Mouse (Mus musculus) ovary, adult 18-20 months (tissue): ENCODE data around the gene Dus4l.
"Not testable (repeated sequence)": the region's sequence is repeated elsewhere in the genome, so short reads cannot be mapped to it uniquely, and the experiment has no call there.

Experiments
- DNase-seq: peaks from one replicate; pipeline ENCODE4 v3.0.0; 2022; ENCODE audit warnings: low spot score, mixed read lengths

The Dus4l gene

DNA sequence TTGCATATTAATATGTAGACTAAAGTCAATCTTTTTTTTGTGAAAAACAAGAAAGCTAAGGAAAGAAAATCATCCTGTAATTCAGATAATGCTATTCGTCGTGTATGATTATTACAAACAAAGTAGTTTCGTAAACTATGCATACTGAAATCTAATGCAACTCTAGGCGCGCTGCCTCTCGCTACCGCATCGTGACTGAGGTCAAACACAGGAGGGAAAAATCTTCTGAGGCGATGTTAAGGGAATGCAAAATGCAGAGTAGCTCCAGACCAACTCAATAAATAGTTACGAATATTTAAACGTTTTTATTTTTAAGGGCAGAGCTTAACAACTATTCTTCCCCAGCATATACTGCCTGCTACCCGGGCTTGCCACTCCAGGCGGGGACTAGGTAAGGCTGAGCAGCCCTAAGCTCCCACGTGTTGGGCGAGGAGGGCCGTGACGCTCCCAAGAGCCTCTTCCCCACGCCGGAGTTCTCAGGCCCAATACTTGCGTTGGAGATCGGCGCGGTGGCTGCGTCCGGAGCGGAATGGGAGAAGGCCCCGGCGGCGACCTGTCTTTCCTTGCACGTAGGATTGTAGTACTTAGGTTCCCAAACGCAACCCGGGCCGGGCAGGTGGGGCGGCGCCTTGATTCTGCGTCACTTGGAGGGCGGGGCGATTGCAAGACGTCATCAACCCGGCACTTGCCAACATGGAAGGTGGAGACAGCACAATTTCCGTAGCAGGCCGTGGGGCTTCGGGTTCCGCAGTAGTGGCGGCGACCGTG is at the start of gene Dus4l, which contains the start of gene Cog5:
Gene Dus4l (minus strand): TSS at position 630 of the 768 bp plus-strand sequence.
Gene Cog5 (plus strand): TSS at position 673 of the 768 bp plus-strand sequence.
- peak; percentile 87 for DNase-seq

DNA sequence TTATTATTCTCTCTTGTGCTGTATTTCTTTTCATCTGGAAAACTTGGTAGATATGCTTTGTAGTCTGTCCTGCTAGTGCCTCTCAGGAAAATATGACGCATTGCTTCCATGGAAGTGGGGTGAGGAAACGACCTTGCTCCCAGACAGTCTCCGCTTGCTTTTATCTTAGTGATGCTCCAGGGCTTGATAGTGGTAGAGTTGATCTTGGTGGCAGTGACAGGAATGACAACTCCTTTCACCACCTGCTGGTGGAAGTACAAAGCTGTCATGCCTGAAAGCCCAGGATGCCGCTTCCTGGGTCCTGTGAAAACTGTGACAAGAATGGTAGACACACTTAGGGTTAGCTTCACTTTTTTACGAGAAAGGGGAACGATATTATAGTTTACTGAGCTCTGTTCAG is 49.3 kb upstream of the Dus4l start:
- DNase-seq: no peak

DNA sequence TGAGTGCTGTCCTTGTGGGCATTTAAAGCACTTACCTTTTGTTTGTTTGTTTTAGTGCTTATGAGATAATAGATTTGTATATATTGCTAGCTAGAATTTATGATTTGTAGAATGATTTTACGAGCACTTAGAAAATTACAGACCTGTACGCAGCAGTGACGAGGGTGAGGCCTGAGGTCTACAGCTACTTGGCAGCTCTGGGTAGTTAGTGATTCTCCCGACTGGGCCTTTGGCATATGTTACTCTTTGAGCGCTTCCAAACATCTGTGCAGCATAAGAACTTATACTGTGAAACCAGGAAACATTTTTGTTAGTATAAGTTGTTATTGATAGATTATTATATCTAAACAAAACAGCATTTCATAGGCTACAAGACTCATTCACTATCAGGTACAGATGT is 46.8 kb upstream of the Dus4l start:
- no peak for DNase-seq

DNA sequence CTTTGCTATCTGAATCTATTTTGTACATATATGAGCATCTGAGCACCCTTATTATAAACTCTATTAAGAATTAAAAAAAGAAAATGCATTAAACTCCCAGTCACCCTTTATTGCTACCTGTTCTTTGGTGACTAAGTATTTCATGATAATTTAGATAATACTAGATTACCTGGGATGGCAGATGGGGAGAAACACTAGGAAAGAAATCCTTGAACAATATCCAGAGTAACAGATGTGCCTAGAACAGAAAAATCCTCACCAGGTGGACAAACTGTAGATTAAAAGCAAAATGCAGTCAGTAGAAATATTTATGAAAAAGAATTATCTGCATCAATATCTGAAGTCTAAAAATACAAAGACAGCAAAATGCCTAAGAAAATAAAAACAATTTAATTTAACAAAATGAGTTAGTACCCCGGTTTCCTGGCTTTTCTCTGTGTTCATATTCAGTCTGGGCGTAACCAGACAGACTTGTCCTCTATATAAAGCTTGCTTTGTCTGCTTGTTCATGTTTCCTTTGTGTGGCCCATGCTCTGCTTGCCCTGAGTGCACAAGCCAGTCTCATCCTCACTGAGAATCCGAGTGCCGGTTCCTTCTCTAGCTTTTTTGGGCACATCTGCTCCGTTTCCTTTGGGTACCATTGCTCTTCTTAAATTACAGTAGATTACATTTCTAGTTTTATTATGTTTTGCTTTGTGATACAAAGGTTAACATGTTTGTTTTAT is 46.2 kb upstream of the Dus4l start:
- DNase-seq: no peak

DNA sequence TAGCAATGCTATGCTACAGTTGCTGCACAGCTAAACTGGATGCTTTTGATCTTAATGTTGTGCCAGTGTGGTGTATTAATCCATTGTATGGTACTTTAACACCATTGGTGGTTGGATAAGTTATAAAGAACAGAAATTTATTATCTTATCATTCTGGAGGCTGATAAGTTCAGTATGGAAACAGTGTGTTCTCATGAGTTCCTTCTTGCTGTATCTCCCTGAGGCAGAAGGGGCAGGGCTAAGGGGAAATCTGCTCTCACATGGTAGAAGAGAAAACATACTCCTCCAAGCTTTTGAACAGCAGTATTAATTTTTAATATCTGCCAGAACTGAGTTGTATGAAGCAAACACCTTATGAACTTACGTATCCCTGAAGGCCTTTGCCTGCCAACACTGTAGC is 38.7 kb upstream of the Dus4l start:
- DNase-seq: no peak

DNA sequence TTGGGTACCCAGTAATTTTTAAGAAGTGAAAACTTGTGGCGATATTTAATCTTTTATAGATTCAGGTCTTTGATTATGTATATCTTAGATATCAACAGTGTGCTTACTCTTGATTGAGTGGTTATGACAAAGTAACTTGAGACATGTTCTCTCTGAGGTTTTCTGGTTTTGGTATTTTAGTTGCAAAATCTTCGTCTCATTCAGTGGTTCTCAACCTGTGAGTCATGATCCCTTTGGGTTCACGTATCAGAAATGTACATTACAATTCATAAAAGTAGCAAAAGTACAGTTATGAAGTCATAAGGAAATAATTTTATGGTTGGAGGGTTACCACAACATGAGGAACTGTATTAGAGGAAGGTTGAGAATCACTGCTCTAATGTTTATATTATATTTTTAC is 32.1 kb upstream of the Dus4l start:
- no peak for DNase-seq

DNA sequence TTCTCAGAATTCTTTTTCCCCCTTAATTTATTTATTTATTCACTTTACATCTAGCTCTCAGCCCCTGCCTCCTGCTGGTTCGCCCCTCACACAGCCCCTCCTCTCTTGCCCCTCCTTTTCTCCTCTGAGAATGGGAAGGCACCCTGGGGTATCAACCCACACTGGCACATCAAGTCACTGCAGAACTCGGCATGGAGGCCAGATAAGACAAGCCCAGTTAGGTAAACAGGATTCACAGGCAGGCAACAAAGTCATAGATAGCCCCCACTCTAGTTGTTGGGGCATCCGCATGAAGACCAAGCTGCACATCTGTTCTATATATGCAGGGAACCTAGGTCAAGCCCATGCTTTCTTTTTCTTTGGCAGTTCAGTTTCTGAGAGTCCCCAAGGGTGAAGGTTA is 12.6 kb upstream of the Dus4l start:
- DNase-seq: no peak

DNA sequence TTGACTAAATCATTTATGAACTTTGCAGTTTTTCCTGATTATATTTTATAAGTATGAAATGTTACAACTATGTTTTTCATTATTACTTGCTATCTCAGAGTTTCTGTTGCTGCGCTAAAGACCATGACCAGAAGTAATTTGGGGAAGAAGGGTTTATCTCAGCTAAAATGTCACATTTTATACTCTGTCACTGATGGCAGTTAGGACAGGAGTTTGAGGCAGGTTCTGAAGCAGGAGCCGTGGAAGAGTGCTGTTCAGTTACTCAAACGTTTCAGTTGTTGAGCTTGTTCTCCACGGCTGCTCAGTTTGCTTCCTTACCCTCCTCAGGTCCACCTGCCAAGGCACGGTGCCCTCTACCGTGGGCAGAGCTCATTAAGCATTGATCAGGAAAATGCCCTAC is 11.4 kb upstream of the Dus4l start:
- no peak for DNase-seq

DNA sequence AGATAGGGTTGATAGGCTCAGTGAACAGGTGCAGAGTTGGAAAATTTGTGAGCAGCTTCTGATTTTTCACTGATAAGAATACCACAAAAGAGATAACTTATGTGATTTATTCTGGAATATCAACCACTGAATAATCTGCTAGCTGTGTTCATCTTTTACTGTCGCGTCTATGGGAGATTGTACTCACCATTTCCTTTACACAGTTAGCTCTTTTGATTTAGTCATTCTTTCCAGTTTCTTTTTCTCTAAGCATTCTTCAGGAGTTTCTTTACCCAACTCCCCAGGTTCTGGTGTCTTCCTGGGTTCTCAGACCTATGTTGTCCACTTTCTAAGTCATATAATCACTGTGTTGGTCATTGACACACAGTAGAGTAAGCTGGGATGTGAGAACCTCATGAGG is 2.2 kb upstream of the Dus4l start:
- no peak for DNase-seq

DNA sequence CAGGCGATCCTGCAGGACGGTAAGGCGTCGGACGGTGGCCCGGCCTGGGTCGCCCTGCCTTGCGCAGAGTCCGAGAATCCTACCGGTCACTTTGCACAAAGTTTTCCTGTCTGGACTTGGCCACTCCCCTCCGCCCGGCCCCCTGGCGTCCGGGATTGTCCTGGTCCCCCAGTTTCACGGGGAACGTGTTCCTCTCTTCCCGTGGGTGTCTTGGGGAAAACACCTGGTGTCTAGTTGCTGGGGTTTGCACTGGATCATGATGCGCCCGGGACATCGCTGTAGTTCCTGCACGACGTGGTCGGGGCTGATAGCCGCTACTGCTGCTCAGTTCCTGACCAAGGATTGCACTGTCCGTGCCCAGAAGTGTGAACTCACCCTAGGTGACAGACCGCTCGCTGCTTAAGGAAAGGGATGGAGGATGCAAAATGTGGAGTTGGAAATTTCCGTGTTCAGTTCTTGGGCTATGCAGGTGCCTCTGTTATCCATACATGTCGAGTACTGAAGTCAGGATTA is 395 bp upstream of the Dus4l start:
- no peak for DNase-seq

DNA sequence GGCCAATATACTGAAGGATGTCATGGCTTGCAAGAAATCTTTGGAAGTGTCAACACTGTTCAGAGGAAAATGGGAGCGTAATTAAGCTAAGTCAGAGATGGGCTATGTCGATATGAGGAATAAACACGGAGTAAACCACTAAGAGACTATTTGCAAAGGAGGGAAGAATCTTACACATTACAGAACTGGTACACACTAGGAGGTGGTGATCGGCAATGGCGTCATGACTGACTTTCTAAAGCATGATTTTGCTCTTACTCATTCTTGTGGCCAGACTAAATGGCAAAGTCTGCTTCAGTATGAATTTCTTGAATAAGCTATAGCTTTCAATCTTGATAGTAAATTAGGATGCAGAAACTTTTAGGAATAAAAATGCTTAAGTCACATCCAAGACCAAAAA is 1.0 kb downstream of the Dus4l start:
- DNase-seq: no peak

DNA sequence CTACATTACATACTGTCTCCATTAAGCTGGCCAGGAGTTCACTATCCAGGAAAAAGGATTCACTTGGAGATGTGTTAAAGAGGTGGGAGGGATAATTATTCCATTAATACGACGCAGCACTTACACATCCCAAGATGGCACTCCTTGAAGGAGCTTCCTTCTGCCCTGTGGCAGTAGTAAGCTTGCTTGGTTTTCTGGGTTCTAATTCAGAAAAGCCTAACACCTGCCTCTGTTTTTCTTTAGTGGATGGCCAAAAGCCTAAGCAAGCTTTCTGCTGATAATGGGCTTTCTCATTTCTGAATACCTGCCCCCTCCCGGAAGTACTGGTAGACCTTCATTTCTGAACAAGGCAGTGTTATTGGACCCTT is 19.4 kb downstream of the Dus4l start:
- no peak for DNase-seq

DNA sequence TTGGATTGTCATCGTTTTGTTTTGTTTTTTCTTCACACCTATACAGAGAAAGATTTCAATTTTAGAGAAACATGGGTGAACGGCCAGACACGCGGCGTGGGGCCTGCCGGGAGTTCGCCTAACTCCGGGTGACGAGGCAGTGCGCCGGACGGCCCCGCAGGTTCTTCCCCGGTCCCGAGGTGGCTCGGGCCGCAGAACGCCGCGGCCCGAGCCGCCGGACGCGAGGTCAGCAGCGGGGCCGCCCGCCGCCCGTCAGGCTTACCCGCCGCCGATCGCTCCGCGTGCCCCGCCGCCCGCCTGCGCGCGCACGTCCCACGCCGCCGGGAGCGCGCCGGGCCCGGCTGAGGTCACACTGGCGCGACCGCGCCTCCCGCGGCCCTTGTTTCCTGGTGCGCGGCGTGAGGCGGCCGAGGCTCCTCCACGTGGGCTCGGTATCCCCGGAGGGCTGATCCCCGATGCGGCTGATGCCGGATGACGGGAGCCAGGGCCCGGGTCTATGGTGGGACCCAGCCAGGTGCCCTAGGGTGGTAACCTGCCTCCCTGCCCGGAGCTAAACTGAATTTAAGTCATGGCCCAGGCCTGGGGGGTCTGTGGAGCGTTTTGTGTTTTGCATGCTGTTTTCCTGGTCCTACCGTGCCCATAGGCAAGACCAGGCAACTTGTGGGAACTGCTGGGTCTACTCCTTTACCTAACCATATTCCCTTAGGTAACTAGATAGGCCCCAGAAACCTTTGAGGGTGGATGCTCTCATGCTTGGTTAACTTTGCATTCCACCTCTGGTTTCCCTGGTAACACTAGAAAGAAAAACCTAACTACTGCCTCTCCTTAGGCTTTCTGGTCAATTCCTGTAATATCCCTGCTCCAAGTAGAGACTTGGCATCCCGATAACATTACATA is 20.0 kb downstream of the Dus4l start, which contains the start of gene Bcap29:
Gene Bcap29 (minus strand): TSS at position 316 of the 897 bp plus-strand sequence.
- peak; percentile 61 for DNase-seq

DNA sequence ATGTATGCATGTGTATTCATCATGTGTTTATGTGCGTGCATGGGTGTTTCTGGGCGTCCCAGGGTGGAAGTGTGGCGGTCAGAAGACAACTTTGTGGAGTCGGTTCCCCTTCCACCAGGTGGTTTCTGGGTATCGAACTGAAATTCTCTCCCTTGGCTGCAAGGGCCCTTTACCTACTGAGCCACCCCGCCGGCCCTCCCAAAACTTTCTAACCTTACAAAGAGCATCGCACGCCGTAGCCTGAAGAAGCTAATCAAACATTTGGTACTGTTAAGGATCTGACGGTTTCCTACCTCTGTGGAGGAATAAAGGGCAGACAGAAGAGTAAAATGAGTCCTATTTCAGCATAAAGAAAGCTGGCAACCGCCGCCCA is 20.7 kb downstream of the Dus4l start:
- no peak for DNase-seq

DNA sequence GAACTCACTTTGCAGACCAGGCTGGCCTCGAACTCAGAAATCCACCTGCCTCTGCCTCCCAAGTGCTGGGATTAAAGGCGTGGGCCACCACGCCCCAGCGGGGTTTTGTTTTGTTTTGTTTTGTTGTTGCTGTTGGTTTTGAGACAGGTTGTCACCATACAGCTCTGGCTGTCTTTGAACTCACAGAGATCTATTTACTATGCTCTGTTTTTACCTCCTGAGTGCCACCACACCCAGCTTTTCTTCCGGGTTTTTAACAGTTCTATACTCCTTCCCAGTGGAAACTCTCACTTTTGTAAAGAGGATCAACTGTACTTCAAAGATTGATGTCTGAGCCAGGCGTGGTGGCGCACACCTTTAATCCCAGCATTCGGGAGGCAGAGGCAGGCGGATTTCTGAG is 26.2 kb downstream of the Dus4l start:
- DNase-seq: not testable (repeated sequence)

DNA sequence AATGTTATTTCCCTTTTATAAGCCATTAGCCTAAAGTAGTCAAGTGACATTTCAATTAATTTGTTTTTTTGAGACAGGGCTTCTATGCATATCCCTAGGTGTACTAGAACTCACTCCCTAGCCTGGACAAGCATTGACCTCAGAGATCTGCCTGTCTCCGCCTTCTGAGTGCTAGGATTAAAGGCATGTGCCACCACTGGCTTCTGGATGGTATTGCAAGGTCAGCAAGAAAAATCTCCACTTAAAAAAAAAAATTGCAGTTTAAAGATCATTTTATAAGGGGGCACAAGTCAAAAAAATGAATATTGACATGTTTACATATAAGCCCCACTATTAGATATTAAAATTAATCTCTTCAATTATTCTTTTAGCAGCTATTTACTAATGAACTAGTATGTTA is 29.6 kb downstream of the Dus4l start:
- DNase-seq: no peak

DNA sequence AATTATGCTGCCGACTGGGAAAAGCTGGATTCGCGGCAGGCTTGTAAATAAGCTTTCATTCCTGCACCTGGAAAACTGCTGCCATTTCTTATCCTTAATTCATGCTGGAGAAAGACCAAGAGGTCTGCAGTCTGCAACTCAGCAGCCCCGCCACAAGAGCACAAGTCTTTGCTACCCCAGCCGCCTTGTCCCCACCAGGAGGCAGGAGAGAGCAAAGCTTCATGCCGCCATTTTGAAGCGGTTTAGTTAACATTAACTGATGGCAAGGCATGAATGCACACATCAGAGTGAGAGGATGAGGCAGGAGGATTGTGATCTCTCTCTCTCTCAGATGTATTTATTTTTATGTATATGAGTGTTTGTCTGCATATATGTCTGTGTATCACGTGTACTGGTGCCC is 34.5 kb downstream of the Dus4l start:
- no peak for DNase-seq

DNA sequence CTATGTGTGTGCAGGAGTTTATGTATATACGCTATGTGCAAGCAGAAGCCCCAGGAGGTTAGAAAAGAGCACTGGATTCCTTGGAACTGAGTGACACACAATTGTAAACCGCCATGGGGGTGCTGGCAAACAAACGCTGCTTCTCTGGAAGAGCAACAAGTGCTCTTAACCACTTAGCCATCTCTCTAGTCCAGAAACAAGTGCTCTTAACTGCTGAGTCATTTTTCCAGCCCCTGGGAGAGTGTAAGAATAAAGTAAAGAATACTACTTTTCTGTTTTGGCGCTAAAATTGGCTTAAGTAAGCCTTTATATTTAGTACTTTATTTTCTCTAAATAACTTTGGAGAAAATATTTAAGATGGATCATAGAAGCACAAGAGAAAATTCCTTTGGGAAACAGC is 41.3 kb downstream of the Dus4l start:
- DNase-seq: no peak

DNA sequence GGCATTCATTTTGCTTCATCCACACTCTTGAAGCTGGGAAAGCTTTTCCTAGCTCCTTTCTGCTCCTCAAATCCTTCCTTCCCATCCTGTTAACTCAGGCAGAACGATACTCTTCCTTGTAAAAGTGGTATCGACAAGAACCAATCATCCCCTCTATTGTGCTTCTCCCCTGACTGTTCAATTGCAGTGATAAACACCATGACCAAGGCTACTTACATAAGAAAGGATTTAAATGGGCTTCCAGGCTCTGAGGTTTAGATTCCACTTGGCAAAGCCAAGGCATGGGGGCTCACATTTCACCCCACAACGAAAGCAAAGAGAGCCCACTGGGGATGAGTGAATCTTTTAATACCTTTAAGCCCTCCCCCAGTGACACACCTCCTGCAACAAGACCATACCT is 46.5 kb downstream of the Dus4l start:
- no peak for DNase-seq

DNA sequence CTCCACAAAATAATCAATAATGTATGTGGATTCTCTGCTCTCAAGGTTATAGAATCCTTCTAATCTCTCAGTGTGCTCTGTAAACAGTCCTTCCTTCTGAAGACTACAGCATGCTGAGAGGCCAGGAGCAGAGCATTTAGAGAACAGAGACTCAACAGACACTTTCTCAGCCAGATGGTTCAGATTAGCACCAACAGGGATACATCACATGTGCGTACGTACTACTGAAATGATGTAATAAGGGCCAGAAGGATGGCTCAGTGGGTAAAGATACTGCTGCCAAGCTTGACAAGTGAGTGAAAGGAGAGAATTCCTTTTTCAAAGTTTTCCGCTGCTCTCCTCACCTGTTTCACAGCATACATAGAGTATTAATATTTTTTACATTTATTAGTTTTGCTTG is 49.7 kb downstream of the Dus4l start:
- DNase-seq: no peak

DNA sequence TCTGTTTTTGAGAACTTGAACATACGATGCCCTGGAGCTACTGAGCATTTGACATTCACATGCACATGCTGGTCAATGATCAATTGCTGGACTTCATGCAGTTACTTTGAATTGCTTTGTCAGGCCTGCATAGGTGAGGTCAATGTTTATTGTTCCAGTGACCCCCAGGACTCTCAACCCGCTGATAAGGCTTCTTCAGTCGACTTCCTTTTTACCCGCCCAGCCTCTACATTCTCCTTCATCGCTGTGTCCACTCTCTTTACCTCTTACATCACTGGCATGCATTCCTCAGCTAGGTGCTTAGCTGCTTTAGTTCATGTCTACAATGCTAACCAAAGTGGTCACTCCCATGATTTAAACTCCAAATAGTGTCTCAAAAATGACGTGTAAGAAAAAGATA is 51.0 kb downstream of the Dus4l start:
- no peak for DNase-seq

DNA sequence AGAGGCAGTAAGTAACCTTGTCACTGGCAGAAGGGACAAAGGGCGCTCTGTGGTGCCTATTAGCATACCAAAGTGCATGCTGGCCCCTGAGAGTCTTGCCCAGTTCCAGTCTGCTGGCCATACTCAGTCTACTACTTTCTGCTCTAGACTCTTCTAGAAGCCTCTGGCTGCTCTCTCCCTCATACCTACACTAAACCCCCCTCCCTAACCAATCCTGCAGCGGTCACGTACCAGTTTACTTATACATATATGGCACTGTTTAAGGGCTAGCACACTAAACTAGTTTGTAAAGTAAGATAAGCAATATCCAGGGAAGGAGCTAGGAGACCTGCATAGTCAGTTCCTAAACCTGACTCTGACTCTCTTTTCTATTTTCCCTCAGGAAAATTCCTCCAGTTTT is 60.3 kb downstream of the Dus4l start:
- DNase-seq: no peak
